Mouse (Mus musculus) forebrain, embryonic 10.5 days (tissue): ENCODE measurements around the gene Nup210. TPM values are rescaled to one million over a fixed set of nuclear protein-coding genes. Genes with fewer than 3 reads are reported as not detected.
A peak's percentile ranks its signal among the peaks of the same experiment; 100 is the strongest.

Experiments
- DNase-seq: peaks from one replicate; pipeline ENCODE4 v3.0.0-alpha.2; 2017; ENCODE audit warnings: low spot score; ENCODE audit errors: extremely low spot score
- H3K27ac ChIP-seq: fragments of 300-500 bp; sonication (generic); 2 replicates; pipeline ENCODE4 v1.5.1; 2016; ENCODE audit warnings: mild to moderate bottlenecking
- H3K27me3 ChIP-seq: fragments of 300-500 bp; sonication (generic); 2 replicates; pipeline ENCODE4 v1.6.1; 2016; ENCODE audit warnings: mild to moderate bottlenecking; ENCODE audit not compliant: poor library complexity, severe bottlenecking
- H3K36me3 ChIP-seq: fragments of 300-500 bp; sonication (generic); replicated peaks from 2 replicates; pipeline ENCODE4 v1.6.1; 2016; ENCODE audit warnings: mild to moderate bottlenecking, moderate library complexity
- H3K4me1 ChIP-seq: fragments of 300-500 bp; sonication (generic); 2 replicates; pipeline ENCODE4 v1.6.1; 2016
- H3K4me3 ChIP-seq: fragments of 300-500 bp; sonication (generic); 2 replicates; pipeline ENCODE4 v1.5.1; 2016; ENCODE audit warnings: mild to moderate bottlenecking, moderate library complexity
- H3K9me3 ChIP-seq: fragments of 300-500 bp; sonication (generic); 2 replicates; pipeline ENCODE4 v1.6.1; 2016; ENCODE audit warnings: mild to moderate bottlenecking, moderate library complexity
- WGBS: fragments of 180-500 bp; shearing (Covaris S2); methylation state at CpG from one replicate; pipeline ENCODE4 v1.1.7; 2016; 5-methylcytosine and 5-hydroxymethylcytosine counted together
- polyA plus RNA-seq: library from polyadenylated mRNA; unstranded; fragments of >200 nt; fragmentation: Nextera tagmentation; extraction: Ambion mirVana; gene quantifications from 2 replicates; pipeline ENCODE4 v1.2.1, GENCODE M21; 2016

Nup210 gene
- polyA plus RNA-seq, 1 experiment from 2014 or later: 41.6 TPM

GRCm38 (mm10) chr6:91085114-91085892, 31.3 kb downstream of the Nup210 start:
- H3K9me3 ChIP-seq: no peaks in the 10 kb centered on the region
- DNase-seq: no peak
- no peak overlapping the region for H3K27ac ChIP-seq
- H3K36me3 ChIP-seq: peaks cover 68% of the 10 kb centered on the region
- H3K4me3 ChIP-seq: no peak overlapping the region
- H3K27me3 ChIP-seq: no peaks in the 10 kb centered on the region
- no peaks in the 10 kb centered on the region for H3K4me1 ChIP-seq
- 79% methylated on average over 5 of the region's 5 CpGs for WGBS

GRCm38 (mm10) chr6:91080033-91080432, 36.6 kb downstream of the Nup210 start:
- Histone ChIP-seq H3K27ac (no peak overlapping the region), H3K36me3 (peaks cover 63% of the 10 kb centered on the region), H3K27me3 (no peaks in the 10 kb centered on the region), H3K9me3 (no peaks in the 10 kb centered on the region), H3K4me3 (no peak overlapping the region), H3K4me1 (no peaks in the 10 kb centered on the region)
- DNase-seq: no peak
- WGBS: 39% methylated on average over 1 of the region's 1 CpGs

- 95% methylated on average over 9 of the region's 9 CpGs for WGBS
- Histone ChIP-seq H3K4me3 (no peak overlapping the region), H3K27ac (no peak overlapping the region), H3K36me3 (peaks cover 86% of the 10 kb centered on the region), H3K4me1 (no peaks in the 10 kb centered on the region), H3K9me3 (no peaks in the 10 kb centered on the region; the same call in 1 of the 2 replicates), H3K27me3 (no peaks in the 10 kb centered on the region)
- DNase-seq: no peak
These were observed 40.4 kb downstream of the Nup210 start for GRCm38 (mm10) chr6:91076249-91076648.

- Histone ChIP-seq H3K27ac (no peak overlapping the region), H3K36me3 (peaks cover 86% of the 10 kb centered on the region), H3K9me3 (no peaks in the 10 kb centered on the region; the same call in 1 of the 2 replicates), H3K4me3 (no peak overlapping the region), H3K27me3 (no peaks in the 10 kb centered on the region), H3K4me1 (no peaks in the 10 kb centered on the region)
- WGBS: 93% methylated on average over 1 of the region's 1 CpGs
- DNase-seq: no peak
These were observed 48.1 kb downstream of the Nup210 start for GRCm38 (mm10) chr6:91068511-91068910.

- no peaks in the 10 kb centered on the region for H3K4me1 ChIP-seq
- no peaks in the 10 kb centered on the region for H3K27me3 ChIP-seq
- H3K36me3 ChIP-seq: peaks cover 84% of the 10 kb centered on the region
- 94% methylated on average over 3 of the region's 3 CpGs for WGBS
- H3K9me3 ChIP-seq: no peaks in the 10 kb centered on the region
- DNase-seq: no peak
- no peak overlapping the region for H3K4me3 ChIP-seq
- H3K27ac ChIP-seq: no peak overlapping the region
These were observed 49.6 kb downstream of the Nup210 start for GRCm38 (mm10) chr6:91067048-91067447.

GRCm38 (mm10) chr6:91061296-91061695, 55.3 kb downstream of the Nup210 start:
- Histone ChIP-seq H3K27me3 (no peaks in the 10 kb centered on the region), H3K36me3 (peaks cover 92% of the 10 kb centered on the region), H3K4me1 (no peaks in the 10 kb centered on the region), H3K4me3 (no peak overlapping the region), H3K9me3 (no peaks in the 10 kb centered on the region), H3K27ac (no peak overlapping the region)
- DNase-seq: no peak
- WGBS: 94% methylated on average over 2 of the region's 2 CpGs

- peak; percentile 30 for DNase-seq
- 48% methylated on average over 2 of the region's 2 CpGs for WGBS
- H3K27me3 ChIP-seq: no peaks in the 10 kb centered on the region
- peaks cover 90% of the 10 kb centered on the region for H3K36me3 ChIP-seq
- no peak overlapping the region for H3K4me3 ChIP-seq
- no peaks in the 10 kb centered on the region for H3K9me3 ChIP-seq
- H3K27ac ChIP-seq: no peak overlapping the region
- H3K4me1 ChIP-seq: no peaks in the 10 kb centered on the region
These were observed 56.9 kb downstream of the Nup210 start for GRCm38 (mm10) chr6:91059711-91060110.

- Histone ChIP-seq H3K4me1 (no peaks in the 10 kb centered on the region), H3K36me3 (peaks cover 90% of the 10 kb centered on the region), H3K27ac (no peak overlapping the region), H3K9me3 (no peaks in the 10 kb centered on the region), H3K27me3 (no peaks in the 10 kb centered on the region), H3K4me3 (no peak overlapping the region)
- DNase-seq: no peak
- WGBS: 88% methylated on average over 2 of the region's 2 CpGs
These were observed 58.6 kb downstream of the Nup210 start for GRCm38 (mm10) chr6:91057989-91058388.

GRCm38 (mm10) chr6:91056348-91056747, 60.3 kb downstream of the Nup210 start:
- DNase-seq: no peak
- Histone ChIP-seq H3K36me3 (peaks cover 93% of the 10 kb centered on the region), H3K27me3 (no peaks in the 10 kb centered on the region), H3K27ac (no peak overlapping the region), H3K4me1 (no peaks in the 10 kb centered on the region), H3K9me3 (no peaks in the 10 kb centered on the region), H3K4me3 (no peak overlapping the region)

GRCm38 (mm10) chr6:91052572-91052971, 64.1 kb downstream of the Nup210 start:
- Histone ChIP-seq H3K27me3 (no peaks in the 10 kb centered on the region), H3K4me3 (no peak overlapping the region), H3K27ac (no peak overlapping the region), H3K36me3 (peaks cover 87% of the 10 kb centered on the region), H3K9me3 (no peaks in the 10 kb centered on the region), H3K4me1 (no peaks in the 10 kb centered on the region)
- DNase-seq: no peak
- 93% methylated on average over 4 of the region's 4 CpGs for WGBS

- Histone ChIP-seq H3K27ac (no peak overlapping the region), H3K4me1 (peaks cover 13% of the 10 kb centered on the region), H3K36me3 (peaks cover 89% of the 10 kb centered on the region), H3K27me3 (no peaks in the 10 kb centered on the region), H3K4me3 (no peak overlapping the region), H3K9me3 (no peaks in the 10 kb centered on the region)
- DNase-seq: no peak
- WGBS: 91% methylated on average over 7 of the region's 7 CpGs
These were observed 68.6 kb downstream of the Nup210 start for GRCm38 (mm10) chr6:91048019-91048418.

GRCm38 (mm10) chr6:91047434-91047833, 69.2 kb downstream of the Nup210 start:
- H3K36me3 ChIP-seq: peaks cover 89% of the 10 kb centered on the region
- H3K9me3 ChIP-seq: no peaks in the 10 kb centered on the region
- H3K27ac ChIP-seq: no peak overlapping the region
- no peak overlapping the region for H3K4me3 ChIP-seq
- no peaks in the 10 kb centered on the region for H3K27me3 ChIP-seq
- H3K4me1 ChIP-seq: peaks cover 13% of the 10 kb centered on the region
- WGBS: 85% methylated on average over 5 of the region's 5 CpGs
- no peak for DNase-seq

- Histone ChIP-seq H3K4me3 (no peak overlapping the region), H3K27ac (no peak overlapping the region), H3K36me3 (peaks cover 91% of the 10 kb centered on the region), H3K9me3 (no peaks in the 10 kb centered on the region), H3K27me3 (no peaks in the 10 kb centered on the region), H3K4me1 (peaks cover 13% of the 10 kb centered on the region)
- DNase-seq: no peak
- 82% methylated on average over 5 of the region's 5 CpGs for WGBS
These were observed 70.4 kb downstream of the Nup210 start for GRCm38 (mm10) chr6:91046184-91046583.
